Mouse (Mus musculus): ENCODE measurements around the gene Slc25a23. TPM values are rescaled to one million over a fixed set of nuclear protein-coding genes. Genes with fewer than 3 reads are reported as not detected.

Gene Slc25a23
- polyA plus RNA-seq (2012; rRNA removed): 75.6 and 77.7 TPM in 2 replicates

DNA sequence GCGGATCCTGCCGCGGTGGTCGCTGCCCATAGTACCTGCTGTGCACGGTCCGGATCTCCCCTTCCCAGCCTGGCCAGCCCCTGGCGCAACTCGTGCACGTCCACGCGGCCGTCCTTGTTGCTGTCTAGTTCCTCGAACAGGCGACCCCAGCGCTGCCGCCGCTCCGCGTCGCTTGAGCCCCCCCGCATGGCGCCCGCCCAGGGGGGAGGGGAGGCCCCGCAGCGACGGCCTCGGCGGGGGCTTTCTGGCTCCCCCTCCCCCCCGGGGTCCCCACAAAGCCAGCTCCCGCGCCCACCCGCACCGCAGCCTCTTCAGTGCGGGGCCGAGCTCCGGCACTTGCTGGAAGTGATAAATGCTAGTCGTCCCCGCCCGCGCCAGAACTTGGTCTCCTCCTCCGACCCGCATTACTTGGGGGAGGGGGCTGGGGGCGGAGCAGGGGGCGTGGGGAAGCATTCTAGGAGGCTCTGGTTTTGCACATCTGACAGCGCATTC lies at the start of gene Slc25a23:
Gene Slc25a23 (minus strand): TSS at position 378 of the 492 bp plus-strand sequence.

DNA sequence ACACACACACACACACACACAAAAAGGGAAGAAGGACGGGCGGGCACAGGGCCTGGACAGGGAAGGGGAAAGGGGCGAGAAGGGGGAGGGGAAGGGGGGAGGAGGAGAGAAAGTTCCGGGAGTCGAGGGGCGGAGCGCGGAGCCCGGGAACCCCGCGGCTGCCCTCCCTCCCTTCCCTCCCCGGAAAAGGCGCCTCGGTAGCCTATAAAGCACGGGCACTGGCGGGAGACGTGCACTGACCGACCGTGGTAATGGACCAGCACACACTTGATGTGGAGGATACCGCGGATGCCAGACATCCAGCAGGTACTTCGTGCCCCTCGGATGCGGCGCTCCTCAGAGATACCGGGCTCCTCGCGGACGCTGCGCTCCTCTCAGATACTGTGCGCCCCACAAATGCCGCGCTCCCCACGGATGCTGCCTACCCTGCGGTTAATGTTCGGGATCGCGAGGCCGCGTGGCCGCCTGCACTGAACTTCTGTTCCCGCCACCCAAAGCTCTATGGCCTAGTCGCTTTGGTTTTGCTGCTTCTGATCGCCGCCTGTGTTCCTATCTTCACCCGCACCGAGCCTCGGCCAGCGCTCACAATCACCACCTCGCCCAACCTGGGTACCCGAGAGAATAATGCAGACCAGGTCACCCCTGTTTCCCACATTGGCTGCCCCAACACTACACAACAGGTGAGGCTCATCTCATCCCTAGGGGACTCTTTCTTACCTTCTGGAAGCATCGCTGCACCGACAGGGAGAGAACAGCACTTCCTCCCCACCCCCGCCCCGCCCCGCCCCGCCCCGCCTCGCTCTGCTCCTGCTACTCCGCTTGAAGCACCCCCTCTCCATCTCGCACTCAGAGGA lies 45.7 kb upstream of the Slc25a23 start, which contains the start of gene Tnfsf9:
Gene Tnfsf9 (plus strand): TSS at position 145 of the 854 bp plus-strand sequence.

DNA sequence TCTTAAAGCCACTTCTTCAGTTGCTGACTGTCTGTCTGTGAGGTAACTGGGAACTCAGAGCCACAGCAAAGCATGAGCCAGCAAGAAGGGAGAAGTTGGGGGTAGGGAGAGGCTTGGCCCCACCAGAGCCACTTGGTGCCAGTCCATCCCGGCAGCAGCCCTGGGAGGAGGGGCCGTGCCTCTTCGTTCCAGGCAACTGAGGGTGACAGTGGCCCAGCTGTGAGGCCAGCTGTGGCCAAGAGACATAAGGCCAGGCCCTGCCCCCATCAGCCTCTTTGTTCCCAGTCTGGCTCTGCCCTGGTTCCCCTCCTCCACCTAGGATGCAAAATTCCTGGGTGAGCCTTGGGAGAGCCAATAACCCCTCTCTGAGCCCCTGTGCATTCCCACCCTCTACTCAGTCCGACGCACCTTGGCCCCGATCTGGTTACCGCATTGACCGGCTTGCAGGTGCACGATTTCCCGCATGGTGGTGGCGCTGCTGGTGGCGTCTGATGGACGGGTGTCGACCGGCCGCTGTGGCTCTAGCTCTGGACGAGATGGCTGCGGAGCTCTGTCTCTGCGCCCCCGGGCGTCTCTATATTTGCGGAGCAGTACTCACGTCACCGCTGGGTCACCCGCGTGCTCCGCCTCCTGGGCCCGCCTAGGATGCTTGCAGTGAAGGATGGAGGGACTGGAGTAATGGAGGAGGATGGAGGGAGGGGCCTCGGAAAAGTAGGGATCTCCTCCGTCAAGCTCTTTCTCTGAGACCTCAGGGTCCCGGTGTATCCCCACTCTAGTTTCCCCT lies 27.6 kb upstream of the Slc25a23 start, which contains the start of gene Tubb4a:
Gene Tubb4a (minus strand): TSS at position 734 of the 784 bp plus-strand sequence.

GRCm38 (mm10) chr17:57078336-57078735 lies 18.7 kb upstream of the Slc25a23 start, which contains the start of gene Dennd1c:
Dennd1c (minus strand) TSS chr17:57078514.

DNA sequence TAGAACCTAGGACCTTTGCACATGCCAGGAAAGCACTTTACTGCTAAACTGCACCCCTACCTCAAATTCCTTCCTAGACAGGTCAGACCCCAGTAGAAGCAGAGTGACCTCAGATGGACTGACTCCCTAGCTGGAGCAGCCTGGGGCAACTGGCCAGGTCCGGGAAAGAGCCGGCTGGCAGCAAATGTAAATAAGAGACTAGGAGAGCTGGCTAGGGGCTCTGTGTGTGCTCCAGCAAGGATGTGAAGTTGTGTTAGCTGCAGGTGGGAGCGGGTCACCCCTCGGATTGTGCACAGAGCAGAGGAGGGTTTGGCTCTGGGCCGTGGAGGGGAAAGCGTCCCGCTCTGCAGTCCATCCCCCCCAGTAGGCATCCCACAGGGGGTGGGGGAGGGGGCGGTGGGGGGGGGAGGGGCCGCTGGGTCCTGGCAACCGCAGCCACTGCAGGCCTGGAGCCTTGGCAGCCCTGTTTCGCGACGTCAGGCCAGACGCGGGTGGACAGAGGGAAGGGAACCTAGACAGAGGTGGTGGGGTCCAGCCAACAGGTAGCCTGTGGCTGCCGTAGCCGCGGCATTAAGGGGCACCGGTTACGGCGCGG lies 675 bp downstream of the Slc25a23 start, which contains the start of gene Crb3:
Gene Crb3 (plus strand): TSS at position 215 of the 595 bp plus-strand sequence.

DNA sequence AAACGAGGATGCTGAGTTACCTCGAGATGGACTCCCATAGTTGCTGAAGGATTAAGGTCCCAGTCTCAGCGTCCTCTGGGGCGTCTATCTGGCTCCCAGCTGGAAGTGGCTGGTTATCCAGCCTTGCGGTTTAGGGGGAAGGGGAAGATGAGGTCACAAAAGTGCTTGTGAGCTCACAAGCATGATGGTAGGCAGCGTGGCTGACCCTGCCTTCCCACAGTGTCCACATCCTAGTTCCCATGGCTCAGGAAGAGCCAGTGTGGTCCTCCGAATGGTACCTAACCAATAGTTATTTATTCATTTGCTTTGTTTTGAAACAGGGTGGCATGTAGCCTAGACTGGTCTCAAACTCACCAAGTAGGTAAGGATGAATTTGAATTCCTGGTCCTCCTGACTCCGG lies 18.1 kb downstream of the Slc25a23 start, which contains the start of gene Slc25a41:
Gene Slc25a41 (minus strand): TSS at position 101 of the 400 bp plus-strand sequence.

GRCm38 (mm10) chr17:57030931-57031660 lies 28.6 kb downstream of the Slc25a23 start, which contains the start of gene Khsrp:
Khsrp (minus strand) TSS chr17:57031522.

DNA sequence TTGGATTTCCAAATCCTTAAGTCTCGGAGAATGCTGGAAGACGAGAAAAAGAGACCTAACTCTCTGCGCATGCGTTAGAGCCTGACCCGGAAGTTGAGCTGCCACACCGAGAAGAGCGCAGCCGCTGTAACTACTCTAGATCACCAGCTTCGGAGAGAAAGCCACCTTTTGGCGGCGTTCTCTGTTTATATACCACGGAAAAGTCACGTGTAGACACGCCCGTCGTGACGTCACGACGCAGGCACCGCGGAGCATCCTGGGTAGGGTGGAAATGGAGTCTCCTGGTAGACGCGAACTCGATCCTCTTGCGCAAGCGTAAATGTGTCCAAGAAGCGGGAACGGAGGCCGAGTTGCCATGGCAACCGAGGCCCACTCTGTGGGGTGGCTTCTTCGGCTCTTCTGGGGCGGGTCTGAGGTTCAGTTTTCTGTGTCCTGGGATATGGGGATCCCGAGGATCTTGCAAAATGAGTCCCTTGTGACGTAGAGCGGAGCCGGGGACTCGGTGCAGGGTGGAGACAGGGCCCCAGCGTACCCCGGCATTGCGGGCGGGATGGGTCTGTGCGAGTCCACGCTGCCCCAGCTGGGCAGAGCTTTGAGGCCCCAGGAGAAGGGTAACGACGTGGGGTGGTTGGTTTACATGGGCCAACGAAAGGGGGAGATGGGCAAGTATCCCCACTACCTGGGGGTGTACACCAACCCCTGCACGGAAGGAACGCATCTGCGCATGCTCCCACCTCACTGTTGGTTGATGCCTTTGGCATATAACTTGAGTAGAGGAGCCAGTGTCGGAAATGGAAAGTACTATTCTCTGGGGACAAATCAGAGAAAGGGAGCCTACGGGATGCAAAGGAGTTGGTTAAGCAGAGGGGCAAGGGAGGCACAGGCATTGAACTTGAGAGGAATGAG lies 48.2 kb downstream of the Slc25a23 start, which contains the start of the genes Gtf2f1 and Gm17949:
Gene Gtf2f1 (minus strand): TSS at position 53 of the 906 bp plus-strand sequence.
Gene Gm17949 (plus strand): TSS at position 234 of the 906 bp plus-strand sequence.

DNA sequence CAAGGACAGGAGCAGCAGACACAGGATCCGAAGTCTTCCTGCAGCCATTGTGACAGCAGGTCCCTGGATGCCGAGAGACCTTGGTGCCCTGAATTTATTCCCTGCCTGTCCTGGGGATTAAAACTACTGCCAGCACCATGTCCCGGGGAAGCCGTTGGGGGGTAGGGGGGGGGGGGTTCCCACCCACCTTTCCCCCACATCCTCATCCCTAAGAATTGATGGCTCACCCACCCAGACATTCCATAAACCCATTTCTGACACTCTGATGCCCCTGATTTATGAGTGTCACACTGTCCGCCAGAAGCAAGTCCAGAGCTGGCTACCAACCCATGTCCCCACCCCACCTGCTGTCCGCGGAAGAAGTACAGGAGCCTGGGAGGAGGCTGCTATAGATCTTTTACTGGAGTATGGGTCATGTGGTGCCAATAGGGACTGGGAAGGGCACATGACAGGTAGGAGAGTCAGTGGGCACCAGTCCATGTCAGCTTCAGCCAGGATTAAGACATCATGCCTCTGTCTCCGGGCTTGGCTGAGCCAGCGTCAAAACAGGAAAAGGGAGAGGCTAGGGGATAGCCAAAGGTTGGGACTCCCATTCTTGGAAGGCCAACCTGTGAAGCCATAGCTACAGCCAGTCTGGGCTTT lies 59.6 kb downstream of the Slc25a23 start, which contains the start of gene Pspn:
Gene Pspn (minus strand): TSS at position 51 of the 642 bp plus-strand sequence.

GRCm38 (mm10) chr17:56997029-56997667 lies 62.5 kb downstream of the Slc25a23 start, which contains the start of gene Alkbh7:
Alkbh7 (plus strand) TSS chr17:56997339.

Other genes starting within 250 kb of the Slc25a23 start
- 6.4 and 7.4 TPM in 2 replicates for gene Rfx2, start 228.8 kb downstream of the Slc25a23 start, polyA plus RNA-seq (2012; rRNA removed)
- gene Acsbg2, start 185.4 kb downstream of the Slc25a23 start, polyA plus RNA-seq (2012; rRNA removed): not detected in 2 replicates
- 0.05 and 0.06 TPM in 2 replicates for gene 1700061G19Rik, start 184.4 kb downstream of the Slc25a23 start, polyA plus RNA-seq (2012; rRNA removed)
- 118 and 125 TPM in 2 replicates for gene Mllt1, start 124.4 kb downstream of the Slc25a23 start, polyA plus RNA-seq (2012; rRNA removed)
- not detected in 2 replicates for gene Acer1, start 77.7 kb downstream of the Slc25a23 start, polyA plus RNA-seq (2012; rRNA removed)
- 157 and 168 TPM in 2 replicates for gene Clpp, start 69.6 kb downstream of the Slc25a23 start, polyA plus RNA-seq (2012; rRNA removed)
- gene Alkbh7, start 62.5 kb downstream of the Slc25a23 start, polyA plus RNA-seq (2012; rRNA removed): 28.8 and 30.1 TPM in 2 replicates
- not detected in 2 replicates for gene Pspn, start 59.8 kb downstream of the Slc25a23 start, polyA plus RNA-seq (2012; rRNA removed)
- 90.2 and 95.7 TPM in 2 replicates for gene Gtf2f1, start 48.6 kb downstream of the Slc25a23 start, polyA plus RNA-seq (2012; rRNA removed)
- 0.10 TPM in 1 of 2 replicates, not detected in the other for gene Gm17949, start 48.4 kb downstream of the Slc25a23 start, polyA plus RNA-seq (2012; rRNA removed)
- gene Khsrp, start 28.3 kb downstream of the Slc25a23 start, polyA plus RNA-seq (2012; rRNA removed): 104 and 105 TPM in 2 replicates
- gene Slc25a41, start 18.2 kb downstream of the Slc25a23 start, polyA plus RNA-seq (2012; rRNA removed): 0.08 and 0.11 TPM in 2 replicates
- 2.0 and 2.4 TPM in 2 replicates for gene Crb3, start 758 bp downstream of the Slc25a23 start, polyA plus RNA-seq (2012; rRNA removed)
- gene Dennd1c, start 18.7 kb upstream of the Slc25a23 start, polyA plus RNA-seq (2012; rRNA removed): 5.7 and 5.8 TPM in 2 replicates
- 179 and 184 TPM in 2 replicates for gene Tubb4a, start 27.9 kb upstream of the Slc25a23 start, polyA plus RNA-seq (2012; rRNA removed)
- gene Tnfsf9, start 45.5 kb upstream of the Slc25a23 start, polyA plus RNA-seq (2012; rRNA removed): 6.9 and 7.3 TPM in 2 replicates
- gene Cd70, start 89.9 kb upstream of the Slc25a23 start, polyA plus RNA-seq (2012; rRNA removed): 0.61 and 0.76 TPM in 2 replicates
- gene Tnfsf14, start 134.3 kb upstream of the Slc25a23 start, polyA plus RNA-seq (2012; rRNA removed): 0.04 and 0.10 TPM in 2 replicates
- gene C3, start 168.3 kb upstream of the Slc25a23 start, polyA plus RNA-seq (2012; rRNA removed): 1.0 and 1.5 TPM in 2 replicates
- gene Gpr108, start 188.6 kb upstream of the Slc25a23 start, polyA plus RNA-seq (2012; rRNA removed): 20.5 and 24.5 TPM in 2 replicates
- gene Trip10, start 189.6 kb upstream of the Slc25a23 start, polyA plus RNA-seq (2012; rRNA removed): 17.2 and 21.5 TPM in 2 replicates
- gene Vav1, start 219.2 kb upstream of the Slc25a23 start, polyA plus RNA-seq (2012; rRNA removed): 1.6 TPM in 2 replicates